Mouse (Mus musculus) intestine, embryonic 14.5 days (tissue): ENCODE measurements around the gene Scn10a. TPM values are rescaled to one million over a fixed set of nuclear protein-coding genes. Genes with fewer than 3 reads are reported as not detected.

Source experiments
- ATAC-seq: fragments of 200-750 bp; cut with Nextera tagmentation; replicated peaks from 2 replicates; pipeline ENCODE4 v1.8.0; 2017; ENCODE audit warnings: low read depth, moderate number of reproducible peaks, moderate TSS enrichment, moderate library complexity; ENCODE audit not compliant: low FRiP score, low TSS enrichment
- DNase-seq: peaks from one replicate; pipeline ENCODE4 v3.0.0-alpha.2; 2018; ENCODE audit warnings: low spot score
- H3K27ac ChIP-seq: fragments of 300-500 bp; sonication (generic); 2 replicates; pipeline ENCODE4 v1.5.1; 2014; ENCODE audit warnings: low read depth, mild to moderate bottlenecking, control low read depth
- H3K27me3 ChIP-seq: fragments of 300-500 bp; sonication (generic); replicated peaks from 2 replicates; pipeline ENCODE4 v1.6.1; 2014; ENCODE audit warnings: low read length, control low read depth; ENCODE audit not compliant: control insufficient read depth, insufficient read depth
- H3K36me3 ChIP-seq: fragments of 300-500 bp; sonication (generic); 2 replicates; pipeline ENCODE4 v1.6.1; 2014; ENCODE audit warnings: low read length, control low read depth; ENCODE audit not compliant: control insufficient read depth, insufficient read depth
- H3K4me1 ChIP-seq: fragments of 300-500 bp; sonication (generic); replicated peaks from 2 replicates; pipeline ENCODE4 v1.6.1; 2014; ENCODE audit warnings: low read length, control low read depth, mixed read lengths; ENCODE audit not compliant: control insufficient read depth, insufficient read depth
- H3K4me2 ChIP-seq: fragments of 300-500 bp; sonication (generic); 2 replicates; pipeline ENCODE4 v1.6.1; 2014; ENCODE audit warnings: low read length
- H3K4me3 ChIP-seq: fragments of 300-500 bp; sonication (generic); 2 replicates; pipeline ENCODE4 v1.5.1; 2014; ENCODE audit warnings: low read depth, low read length, control low read depth, mixed read lengths
- H3K9ac ChIP-seq: fragments of 300-500 bp; sonication (generic); 2 replicates; pipeline ENCODE4 v1.6.1; 2014; ENCODE audit warnings: mild to moderate bottlenecking, low read length
- H3K9me3 ChIP-seq: fragments of 300-500 bp; sonication (generic); 2 replicates; pipeline ENCODE4 v1.6.1; 2016; ENCODE audit warnings: low read length, control low read depth; ENCODE audit not compliant: control insufficient read depth
- WGBS: fragments of 180-500 bp; shearing (Covaris S2); extraction: QIAGEN DNeasy Blood & Tissue Kit; methylation state at CpG from one replicate; pipeline ENCODE4 v1.1.7; 2014; 5-methylcytosine and 5-hydroxymethylcytosine counted together
- polyA plus RNA-seq: library from polyadenylated mRNA; unstranded; fragments of >200 nt; fragmentation: Nextera tagmentation; extraction: Ambion mirVana; gene quantifications from 2 replicates; pipeline ENCODE4 v1.2.1, GENCODE M21; 2014

Gene Scn10a
- polyA plus RNA-seq, 1 experiment from 2014 or later, result not detected

DNA sequence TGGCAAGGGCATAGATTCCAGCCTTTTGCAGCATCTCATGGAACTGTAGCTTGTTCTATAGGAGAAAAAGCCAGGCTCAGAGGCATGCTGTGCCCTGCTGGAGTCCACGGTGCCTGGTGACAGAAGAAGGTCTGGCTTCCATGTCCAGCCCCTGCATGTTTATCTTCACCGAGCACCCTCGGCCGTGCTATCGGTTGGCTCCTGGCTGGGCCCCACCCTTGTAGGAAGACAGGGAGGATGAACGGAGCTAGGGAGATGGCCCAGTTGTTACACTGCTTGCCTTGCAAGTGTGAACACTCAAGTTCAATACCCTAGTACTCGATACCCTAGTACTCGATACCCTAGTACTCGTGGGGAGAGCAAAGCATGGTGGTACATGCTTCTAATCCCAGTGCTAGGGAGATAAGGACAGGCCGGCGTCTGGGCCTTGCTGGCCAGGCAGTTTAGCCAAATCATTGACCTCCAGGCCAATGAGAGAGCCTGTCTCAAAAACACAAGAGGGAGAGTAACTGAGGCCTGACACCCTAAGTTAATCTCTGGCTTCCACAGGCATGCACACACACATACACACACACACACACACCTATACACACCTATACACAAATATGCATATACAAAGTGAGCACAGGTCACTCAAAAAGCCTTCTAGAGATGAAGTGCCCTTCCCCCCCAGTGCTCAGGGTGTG lies 9.4 kb upstream of the Scn10a start:
- H3K9ac ChIP-seq, result no peak overlapping the region
- 84% methylated on average over 11 of the region's 11 CpGs for WGBS
- no peaks in the 10 kb centered on the region for H3K9me3 ChIP-seq
- H3K4me2 ChIP-seq, result no peak overlapping the region
- no peaks in the 10 kb centered on the region for H3K4me1 ChIP-seq
- H3K27ac ChIP-seq, result no peak overlapping the region
- no peak for ATAC-seq
- no peaks in the 10 kb centered on the region for H3K36me3 ChIP-seq
- no peak overlapping the region for H3K4me3 ChIP-seq
- H3K27me3 ChIP-seq, result no peaks in the 10 kb centered on the region
- no peak for DNase-seq

DNA sequence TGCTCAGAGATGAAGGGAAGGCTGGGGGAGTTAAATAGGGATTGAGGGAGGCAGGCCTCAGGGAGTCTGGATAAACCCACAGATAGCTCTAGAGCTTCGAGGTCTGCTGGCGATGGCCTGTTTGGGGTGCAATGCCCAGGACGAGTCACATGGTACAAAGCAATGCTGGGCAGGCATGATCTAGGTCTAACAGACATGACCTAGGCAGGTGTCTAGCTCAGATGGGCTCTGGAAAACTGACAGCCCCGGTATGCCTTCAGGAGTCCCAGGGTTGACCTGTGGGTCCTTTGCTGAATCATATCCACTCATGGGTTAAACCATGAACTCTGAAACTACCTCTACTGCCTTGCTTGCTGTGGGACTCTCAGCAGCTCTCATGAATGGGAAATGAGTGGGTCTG lies 7.9 kb upstream of the Scn10a start:
- Histone ChIP-seq H3K4me2 (no peak overlapping the region), H3K36me3 (no peaks in the 10 kb centered on the region), H3K27me3 (no peaks in the 10 kb centered on the region), H3K9ac (no peak overlapping the region), H3K4me3 (no peak overlapping the region), H3K9me3 (no peaks in the 10 kb centered on the region), H3K4me1 (no peaks in the 10 kb centered on the region), H3K27ac (no peak overlapping the region)
- DNase-seq, result no peak
- ATAC-seq, result no peak
- whole genome bisulfite sequencing, result 90% methylated on average over 4 of the region's 4 CpGs

DNA sequence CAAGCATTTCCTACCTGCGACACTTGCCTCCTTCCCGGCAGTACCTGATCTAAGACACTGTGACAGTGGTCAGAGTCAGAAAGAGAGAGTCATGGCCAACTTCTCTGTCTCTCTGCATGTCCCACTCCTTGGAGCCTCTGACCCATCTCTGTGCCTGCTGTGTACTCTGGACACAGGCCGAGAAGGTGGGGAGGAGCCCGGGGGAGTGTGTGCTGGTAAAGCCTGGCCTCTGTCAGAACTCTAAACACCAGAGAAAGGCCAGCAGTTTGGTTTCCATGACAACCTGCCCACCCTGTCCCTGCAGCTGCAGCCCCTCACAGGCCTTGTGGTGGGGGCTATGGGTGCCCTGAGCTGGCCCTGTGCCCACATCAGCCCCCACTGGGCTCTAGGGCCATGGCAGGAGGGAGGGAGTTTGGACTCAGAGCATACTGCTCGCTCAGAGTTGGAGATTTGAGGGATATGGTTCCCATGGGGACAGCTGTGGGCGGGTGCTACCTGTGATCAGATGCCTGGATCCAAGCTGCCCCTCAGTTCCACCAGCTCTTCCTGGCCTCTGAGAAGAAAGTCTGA lies 6.3 kb upstream of the Scn10a start:
- H3K9me3 ChIP-seq, result no peaks in the 10 kb centered on the region

DNA sequence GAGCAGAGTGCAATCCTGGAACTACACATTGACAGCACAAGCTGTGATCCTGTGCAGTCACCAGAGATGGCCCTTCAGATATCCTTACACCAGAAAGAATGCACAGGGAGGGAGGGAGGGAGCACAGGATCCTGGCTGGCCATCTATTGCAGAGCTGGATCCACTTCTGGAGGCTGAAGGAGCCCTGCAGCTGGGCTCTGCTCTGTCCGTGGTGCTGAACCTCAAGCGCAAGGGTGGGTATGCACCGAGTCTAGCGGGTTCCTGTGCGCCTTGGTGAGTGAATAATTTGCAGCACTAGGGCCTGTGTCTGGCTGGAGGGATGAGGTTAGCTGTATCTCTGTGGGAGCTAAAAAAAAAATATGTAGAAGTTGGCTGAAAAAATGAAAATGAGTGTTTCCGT lies 12.4 kb downstream of the Scn10a start:
- H3K9me3 ChIP-seq, result no peaks in the 10 kb centered on the region
- H3K9ac ChIP-seq, result no peak overlapping the region
- no peak overlapping the region for H3K4me2 ChIP-seq
- H3K4me3 ChIP-seq, result no peak overlapping the region
- H3K27ac ChIP-seq, result no peak overlapping the region
- no peaks in the 10 kb centered on the region for H3K4me1 ChIP-seq
- H3K36me3 ChIP-seq, result no peaks in the 10 kb centered on the region
- DNase-seq (peak; percentile 92), ATAC-seq (no peak)
- WGBS, result 13% methylated on average over 6 of the region's 6 CpGs
- no peaks in the 10 kb centered on the region for H3K27me3 ChIP-seq

More for the DNA sequence above, 6.3 kb upstream of the Scn10a start:
- H3K4me2 ChIP-seq, result no peak overlapping the region
- no peak overlapping the region for H3K27ac ChIP-seq
- 51% methylated on average over 6 of the region's 6 CpGs for WGBS
- no peak overlapping the region for H3K9ac ChIP-seq
- H3K4me1 ChIP-seq, result no peaks in the 10 kb centered on the region
- ATAC-seq (no peak), DNase-seq (no peak)
- no peak overlapping the region for H3K4me3 ChIP-seq
- H3K27me3 ChIP-seq, result no peaks in the 10 kb centered on the region
- no peaks in the 10 kb centered on the region for H3K36me3 ChIP-seq

DNA sequence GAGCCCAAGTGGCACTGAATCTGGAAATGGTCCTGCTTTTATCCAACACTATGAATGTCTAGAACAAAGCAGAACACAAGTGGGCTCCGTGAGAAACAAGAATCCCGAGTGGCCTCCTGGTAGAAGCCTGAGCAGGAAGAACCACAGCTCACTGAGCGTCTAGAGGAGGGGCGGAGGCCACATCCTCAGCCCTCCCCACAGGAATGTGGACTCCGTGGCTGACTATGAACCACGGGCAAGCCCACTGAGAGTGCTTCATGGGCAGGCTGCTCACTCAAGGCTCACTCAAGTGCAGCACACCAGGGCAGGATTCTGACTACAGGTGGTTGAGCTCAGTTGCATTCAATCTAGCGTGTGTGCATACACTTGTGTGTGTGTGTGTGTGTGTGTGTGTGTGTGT lies 27.6 kb downstream of the Scn10a start:
- Histone ChIP-seq H3K9me3 (no peaks in the 10 kb centered on the region), H3K4me2 (no peak overlapping the region), H3K4me3 (no peak overlapping the region), H3K36me3 (no peaks in the 10 kb centered on the region), H3K9ac (no peak overlapping the region), H3K27me3 (no peaks in the 10 kb centered on the region), H3K4me1 (no peaks in the 10 kb centered on the region), H3K27ac (no peak overlapping the region)
- ATAC-seq, result no peak
- WGBS, result 51% methylated on average over 7 of the region's 7 CpGs
- no peak for DNase-seq

DNA sequence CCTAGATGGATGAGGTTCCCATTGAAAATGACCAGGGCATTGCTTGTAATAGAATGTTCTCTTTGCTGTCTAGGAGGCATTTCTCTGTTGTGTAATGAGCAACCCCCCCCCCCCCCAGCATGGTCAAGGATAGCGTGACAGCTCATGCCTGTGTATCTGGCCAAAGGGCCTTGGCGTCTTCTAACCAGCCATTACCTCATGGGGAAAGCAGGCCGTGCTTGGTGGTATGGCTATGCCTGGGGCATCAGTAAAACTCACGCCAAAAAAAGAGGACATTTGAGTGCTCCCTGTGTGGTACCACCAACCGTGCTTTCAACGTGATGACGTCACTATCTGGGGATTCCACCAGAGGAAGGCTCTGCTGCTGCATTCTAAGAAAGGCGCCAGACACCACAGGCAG lies 28.1 kb downstream of the Scn10a start:
- no peak overlapping the region for H3K4me3 ChIP-seq
- no peaks in the 10 kb centered on the region for H3K4me1 ChIP-seq
- ATAC-seq, result no peak
- H3K4me2 ChIP-seq, result no peak overlapping the region
- H3K27me3 ChIP-seq, result no peaks in the 10 kb centered on the region
- 0 out of 2 replicates have a peak, but pooled peaks cover 1% of the 10 kb centered on the region for H3K9me3 ChIP-seq
- no peak overlapping the region for H3K27ac ChIP-seq
- H3K9ac ChIP-seq, result no peak overlapping the region
- DNase-seq, result no peak
- 81% methylated on average over 8 of the region's 8 CpGs for WGBS
- H3K36me3 ChIP-seq, result no peaks in the 10 kb centered on the region

DNA sequence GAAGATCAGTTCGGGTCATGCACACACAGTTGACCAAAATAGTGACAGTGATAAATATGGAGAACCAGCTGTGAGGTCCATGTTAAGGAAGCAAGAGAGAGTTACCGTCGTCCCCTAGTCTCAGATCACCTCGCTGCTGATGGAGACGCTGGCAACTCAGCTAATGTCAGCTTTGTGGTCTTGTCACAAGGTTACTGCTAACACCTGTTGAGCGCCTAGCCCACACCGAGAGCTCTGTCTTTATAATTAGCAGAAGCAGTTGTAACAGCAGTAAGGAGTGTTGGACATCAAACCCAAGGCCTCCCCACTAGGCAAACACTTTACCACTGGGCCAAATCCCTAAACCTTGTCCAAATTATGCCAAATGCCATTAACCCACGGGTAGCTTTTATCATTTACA lies 31.2 kb downstream of the Scn10a start:
- Histone ChIP-seq H3K4me3 (no peak overlapping the region), H3K27me3 (no peaks in the 10 kb centered on the region), H3K4me2 (no peak overlapping the region), H3K4me1 (no peaks in the 10 kb centered on the region), H3K27ac (no peak overlapping the region), H3K9ac (no peak overlapping the region), H3K36me3 (no peaks in the 10 kb centered on the region), H3K9me3 (0 out of 2 replicates have a peak, but pooled peaks cover 2% of the 10 kb centered on the region)
- ATAC-seq (no peak), DNase-seq (no peak)
- WGBS, result 73% methylated on average over 8 of the region's 8 CpGs

DNA sequence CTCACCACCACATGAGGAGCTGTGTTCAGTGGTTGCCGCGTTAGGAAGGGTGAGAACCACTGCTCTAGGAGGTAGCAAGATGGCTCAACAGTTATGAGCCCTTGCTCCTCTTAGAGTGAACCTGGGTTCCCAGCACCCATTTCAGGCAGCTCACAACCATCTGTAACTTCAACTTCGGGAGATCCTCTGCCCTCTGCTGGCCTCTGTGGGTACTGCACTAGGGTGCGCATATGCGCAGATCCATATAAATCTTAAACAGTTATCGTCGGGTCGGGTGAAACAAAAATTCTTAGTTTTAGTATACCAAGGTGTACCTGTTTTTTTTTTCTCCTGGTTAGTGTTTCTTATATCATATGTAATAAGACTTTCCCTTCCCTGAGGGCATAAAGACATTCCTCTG lies 32.9 kb downstream of the Scn10a start:
- no peak overlapping the region for H3K9ac ChIP-seq

DNA sequence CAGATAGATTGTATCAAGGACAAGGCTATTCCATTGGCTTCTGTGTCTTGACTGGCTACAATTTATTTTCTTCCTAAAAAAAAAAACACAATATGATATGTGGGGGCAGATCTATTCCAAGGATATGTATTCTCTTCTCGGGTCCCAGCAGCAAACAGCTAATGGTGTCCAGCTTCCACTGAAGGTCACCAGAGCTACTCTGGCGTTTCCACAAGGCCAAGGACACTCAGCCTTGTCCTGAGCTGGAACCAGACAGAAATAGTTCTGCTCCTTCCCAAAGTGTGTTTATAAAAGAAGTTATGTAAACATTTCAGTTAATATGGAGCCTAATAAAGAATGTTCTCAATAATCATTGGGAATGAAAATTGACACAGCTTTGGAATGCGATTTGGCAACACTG lies 38.2 kb downstream of the Scn10a start:
- Histone ChIP-seq H3K4me3 (no peak overlapping the region), H3K9me3 (no peaks in the 10 kb centered on the region), H3K27me3 (no peaks in the 10 kb centered on the region), H3K9ac (no peak overlapping the region), H3K4me1 (no peaks in the 10 kb centered on the region), H3K36me3 (no peaks in the 10 kb centered on the region), H3K4me2 (no peak overlapping the region), H3K27ac (no peak overlapping the region)
- no peak for ATAC-seq
- WGBS, result 64% methylated on average over 3 of the region's 3 CpGs
- DNase-seq, result no peak

More for the DNA sequence above, 32.9 kb downstream of the Scn10a start:
- Histone ChIP-seq H3K27ac (no peak overlapping the region), H3K36me3 (no peaks in the 10 kb centered on the region), H3K9me3 (0 out of 2 replicates have a peak, but pooled peaks cover 2% of the 10 kb centered on the region), H3K4me2 (no peak overlapping the region), H3K4me1 (no peaks in the 10 kb centered on the region), H3K4me3 (no peak overlapping the region), H3K27me3 (no peaks in the 10 kb centered on the region)
- DNase-seq, result no peak
- 96% methylated on average over 8 of the region's 8 CpGs for WGBS
- ATAC-seq, result no peak
